Mouse (Mus musculus) T-helper 2 cell (primary cell): ENCODE measurements around the gene Prr5.
"Not testable (repeated sequence)": the region's sequence is repeated elsewhere in the genome, so short reads cannot be mapped to it uniquely, and the experiment has no call there.

Experiments
- in situ Hi-C: fragments of 300-600 bp; cut with MboI, MseI; formaldehyde crosslinking; loops from one replicate; pipeline ENCODE4 v1.15.1; 2025; ENCODE audit warnings: high pct_unique_total_duplicates

Prr5 gene

DNA sequence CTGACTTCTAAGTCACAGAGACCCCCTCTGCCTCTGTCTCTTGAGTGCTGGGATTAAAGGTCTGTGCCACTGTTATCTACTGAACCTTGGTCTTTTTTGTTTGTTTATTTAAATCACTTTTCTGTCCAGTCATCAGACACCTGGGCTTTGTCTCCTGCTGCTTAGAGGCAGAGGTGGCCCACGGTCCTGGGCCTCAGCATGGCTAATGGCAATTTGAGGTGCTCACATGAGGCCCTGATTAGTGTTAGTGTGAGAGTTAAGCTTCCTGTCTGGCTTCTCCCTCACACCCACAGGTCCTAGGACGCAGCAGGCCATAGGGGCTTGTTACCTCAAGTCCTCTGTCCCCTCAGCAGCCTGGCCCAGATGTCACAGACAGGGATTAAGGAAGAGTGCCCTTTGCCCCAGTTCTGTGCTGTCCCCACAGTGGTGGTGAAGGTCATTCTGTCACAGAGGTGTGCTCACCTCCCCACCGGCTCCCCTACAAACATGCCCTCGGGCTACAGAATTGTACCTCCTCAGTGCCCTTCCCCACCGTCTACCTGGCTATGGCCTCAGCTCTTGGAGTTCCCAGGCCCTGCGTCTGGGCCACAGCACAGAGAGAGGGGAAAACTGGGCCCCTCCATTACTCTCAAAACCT is 37.7 kb downstream of the Prr5 start:
- in situ Hi-C loops, result no loop called here

- in situ Hi-C loops, result no loop called here
These were observed 43.4 kb downstream of the Prr5 start for GRCm38 (mm10) chr15:84712566-84713405.

- in situ Hi-C loops, result no loop called here
These were observed 45.3 kb downstream of the Prr5 start for GRCm38 (mm10) chr15:84714730-84715129.

DNA sequence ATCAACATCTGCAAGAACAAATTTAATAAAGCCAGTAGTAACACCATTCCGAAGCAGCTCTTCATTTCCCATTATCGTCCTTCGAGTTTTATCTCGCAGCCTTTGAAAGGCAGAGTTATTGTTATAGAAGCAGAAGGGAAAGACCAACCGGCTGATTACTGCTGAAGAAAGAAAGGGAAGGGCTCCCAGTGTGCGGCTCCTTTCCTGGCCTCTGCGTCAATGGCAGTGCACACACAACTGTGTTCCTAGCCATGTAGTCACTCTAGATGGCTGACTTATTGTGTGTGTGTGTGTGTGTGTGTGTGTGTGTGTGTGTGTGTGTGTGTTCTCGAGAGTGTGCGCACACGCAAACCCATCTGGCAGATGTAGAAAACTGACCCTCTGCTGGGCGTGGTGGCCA is 45.7 kb downstream of the Prr5 start:
- in situ Hi-C loops, result no loop called here

GRCm38 (mm10) chr15:84717570-84718270 is 48.3 kb downstream of the Prr5 start:
- in situ Hi-C loops, result not testable (repeated sequence)

GRCm38 (mm10) chr15:84718785-84719184 is 49.4 kb downstream of the Prr5 start:
- in situ Hi-C loops, result no loop called here

DNA sequence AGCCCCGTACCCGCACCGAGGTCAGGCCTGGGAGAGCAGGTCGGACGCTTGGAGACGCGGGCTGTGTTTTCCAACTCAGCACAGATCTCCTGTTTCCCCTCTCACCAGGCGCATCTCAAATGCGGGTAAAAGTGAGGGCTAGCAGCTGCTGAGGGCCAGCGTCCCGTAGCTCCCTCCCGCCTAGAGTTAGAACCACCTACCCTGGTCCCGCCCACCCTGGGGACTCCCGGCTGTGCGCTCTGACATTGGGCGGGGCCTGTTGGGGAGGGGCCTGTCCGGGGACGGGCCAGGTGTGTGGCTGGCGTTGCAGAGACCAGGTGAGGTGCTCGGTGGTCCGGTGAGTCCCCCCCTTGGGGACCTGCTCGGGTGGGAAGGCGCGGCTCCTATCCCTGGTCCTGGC is 50.4 kb downstream of the Prr5 start, which contains the start of gene Arhgap8:
Gene Arhgap8 (plus strand): TSS at position 262 of the 400 bp plus-strand sequence.
- in situ Hi-C loops, result no loop called here

DNA sequence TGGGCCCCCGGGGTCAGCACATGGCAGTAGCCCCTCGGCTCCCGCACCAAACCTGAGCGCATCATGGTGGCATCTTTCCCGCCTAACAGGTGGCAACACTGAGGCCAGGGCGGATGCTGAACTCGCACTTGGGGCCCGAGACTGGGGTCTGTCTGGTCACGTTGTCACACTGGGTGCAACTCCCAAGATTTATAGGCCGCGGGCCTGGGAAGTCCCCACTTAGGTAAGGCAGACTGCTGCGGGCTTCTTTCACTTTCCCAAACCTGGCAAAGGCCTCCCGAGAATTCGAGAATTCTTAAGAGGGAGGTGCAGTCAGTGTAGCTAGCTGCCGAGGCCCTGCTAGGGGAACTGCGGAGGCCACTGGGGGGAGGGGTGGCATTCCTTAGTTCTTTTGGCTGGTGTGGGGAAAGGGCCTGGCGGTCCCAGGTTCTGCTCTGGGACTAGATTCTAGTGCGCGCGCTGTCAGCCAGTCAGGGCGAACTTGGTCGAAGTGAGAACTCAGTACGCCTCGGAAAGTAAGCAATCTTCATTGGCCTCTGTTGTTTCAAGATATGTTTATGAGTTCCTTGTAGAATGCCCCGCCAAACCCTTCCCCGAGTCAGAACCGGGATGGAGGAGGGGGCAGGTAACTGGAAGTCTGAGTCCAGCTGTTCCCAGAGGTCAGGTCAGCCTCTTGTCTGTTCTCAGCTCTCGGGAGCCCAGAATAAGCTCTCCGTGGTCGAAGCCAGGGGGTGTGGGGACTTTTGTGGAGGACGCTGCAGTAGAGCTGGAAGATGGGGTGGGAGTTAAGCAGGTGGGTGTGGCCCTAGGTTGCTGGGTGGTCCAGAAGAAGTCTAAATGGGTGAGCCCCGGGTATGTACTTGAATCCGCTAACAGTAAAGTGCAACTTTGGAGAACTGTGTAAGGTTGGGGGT is 51.1 kb downstream of the Prr5 start:
- in situ Hi-C loops, result no loop called here

- in situ Hi-C loops, result not testable (repeated sequence)
These were observed 54.2 kb downstream of the Prr5 start for GRCm38 (mm10) chr15:84723656-84724055.

DNA sequence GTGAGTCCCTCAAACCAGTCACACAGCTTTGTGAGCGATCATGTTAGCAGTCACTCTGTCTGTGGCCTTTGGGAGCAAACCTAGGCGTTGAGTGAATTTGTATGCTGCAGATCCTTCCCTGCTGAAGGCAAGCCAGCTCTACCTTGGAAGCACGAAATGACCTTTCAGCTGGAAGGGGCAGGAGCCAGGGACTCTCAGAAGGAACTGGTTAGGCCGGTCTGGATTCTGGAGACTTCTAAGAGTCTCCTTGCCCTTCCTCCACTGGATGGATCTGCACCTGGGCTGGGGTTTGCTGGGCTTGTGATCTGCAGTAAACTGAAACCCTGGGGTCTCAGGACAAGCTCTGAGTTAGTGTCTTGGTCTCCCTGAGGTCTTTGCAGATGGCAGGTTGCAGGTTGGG is 54.8 kb downstream of the Prr5 start:
- in situ Hi-C loops, result no loop called here

DNA sequence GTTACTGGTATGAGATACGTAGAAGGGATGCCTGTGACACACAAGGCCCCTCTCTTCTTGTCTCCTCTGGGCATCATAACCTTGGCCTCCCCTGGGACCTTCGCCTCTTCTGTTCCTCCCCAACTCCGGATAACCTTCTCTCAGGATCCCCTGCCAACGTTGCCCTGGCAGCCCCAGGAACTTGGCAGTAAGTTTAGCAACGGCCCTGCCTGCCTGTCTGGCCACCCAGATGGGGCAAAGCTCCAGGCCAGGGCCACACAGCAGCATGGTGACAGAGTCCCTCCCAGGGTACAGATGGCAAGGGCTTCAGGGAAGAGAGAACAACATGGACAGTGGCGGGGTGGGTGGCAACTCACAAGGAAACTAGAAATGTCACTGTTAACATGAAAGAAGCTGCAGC is 60.3 kb downstream of the Prr5 start:
- in situ Hi-C loops, result no loop called here

- in situ Hi-C loops, result no loop called here
These were observed 61.5 kb downstream of the Prr5 start for GRCm38 (mm10) chr15:84730893-84731292.

DNA sequence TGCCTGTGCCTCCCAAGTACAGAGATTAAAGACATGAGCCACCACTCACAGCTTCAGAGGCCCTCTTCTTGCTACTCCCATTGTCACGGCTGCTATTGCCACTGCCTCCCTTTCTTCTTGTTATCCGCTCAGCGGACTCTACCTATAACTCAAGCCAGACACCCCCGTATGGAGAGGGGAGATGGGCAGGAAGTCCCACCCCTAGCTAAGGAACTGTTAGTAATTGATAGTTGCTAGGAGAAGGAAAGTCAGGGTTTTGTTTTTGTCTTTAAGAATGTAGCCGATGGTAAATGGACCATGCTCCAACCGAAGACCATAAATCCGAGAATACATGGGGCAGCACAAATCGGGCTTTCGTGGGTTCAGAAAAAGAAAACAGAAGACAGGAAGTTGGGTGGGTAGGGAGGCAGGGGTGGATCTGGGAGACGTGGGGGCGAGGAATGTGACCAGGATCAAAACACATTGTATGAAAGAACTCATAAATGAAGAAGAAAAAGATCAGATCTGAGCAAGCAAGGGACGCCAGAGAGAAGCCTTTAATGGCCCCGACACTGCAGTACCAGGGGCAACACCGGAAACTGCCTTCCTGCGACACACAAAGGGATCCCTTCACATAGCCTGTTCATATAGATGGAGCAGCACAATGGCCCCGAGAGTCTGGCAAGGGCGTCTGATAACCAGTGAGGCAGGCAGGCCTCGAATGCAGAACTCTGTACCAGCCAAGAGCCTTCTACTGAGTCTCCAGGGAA is 62.4 kb downstream of the Prr5 start:
- in situ Hi-C loops, result no loop called here

DNA sequence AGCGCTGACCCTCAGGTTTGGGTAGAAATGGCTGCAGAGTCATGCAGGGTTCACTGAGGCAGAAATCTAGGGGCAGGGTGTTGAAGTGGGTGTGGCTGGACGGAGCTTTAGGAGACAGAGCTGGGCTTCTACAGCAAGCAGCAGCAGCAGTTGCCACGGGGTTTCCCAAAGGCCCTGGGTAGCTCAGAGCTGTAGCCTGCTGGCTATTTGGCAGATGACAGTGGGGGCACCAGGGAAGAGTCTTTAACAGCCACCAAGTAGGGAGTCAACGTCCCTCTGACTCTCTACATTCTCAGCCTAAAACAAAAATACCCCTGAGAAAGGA is 63.0 kb downstream of the Prr5 start:
- in situ Hi-C loops, result no loop called here

- in situ Hi-C loops, result no loop called here
These were observed 67.0 kb downstream of the Prr5 start for GRCm38 (mm10) chr15:84736346-84736993.

DNA sequence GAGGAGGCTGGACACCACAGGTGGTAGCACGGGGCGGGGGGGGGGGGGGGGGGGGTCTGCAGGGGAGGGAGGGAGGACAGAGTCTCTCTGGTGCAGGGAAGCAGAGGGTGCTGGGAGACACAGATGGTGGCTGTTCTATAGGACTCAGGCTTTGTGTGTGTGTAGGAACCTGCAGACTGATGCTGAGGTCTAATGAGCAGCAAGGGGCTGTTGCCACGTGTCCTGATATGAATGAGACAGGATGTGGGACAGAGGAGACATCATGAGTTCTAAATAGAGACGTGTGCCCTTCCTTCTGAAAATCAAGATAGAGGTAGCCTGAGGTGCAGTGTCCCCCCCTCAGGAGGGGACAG is 67.5 kb downstream of the Prr5 start:
- in situ Hi-C loops, result no loop called here

DNA sequence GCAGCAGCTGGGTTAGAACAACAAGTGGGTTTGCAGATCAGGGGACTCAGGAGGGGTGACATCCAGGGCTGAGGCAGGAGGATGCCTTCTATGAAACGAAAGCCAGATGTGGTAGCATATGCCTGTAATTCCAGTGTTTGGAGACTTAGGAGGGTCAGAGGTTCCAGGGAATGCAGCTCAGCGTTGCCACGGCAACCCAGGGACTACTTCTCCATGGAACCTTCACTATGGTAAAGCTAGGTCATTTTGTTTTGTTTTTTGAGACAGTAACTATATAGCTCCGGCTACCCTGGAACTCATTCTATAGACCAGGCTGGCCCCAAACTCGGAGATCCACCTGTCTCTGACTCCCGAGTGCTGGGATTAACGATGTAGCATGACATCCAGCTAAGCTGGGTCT is 68.8 kb downstream of the Prr5 start:
- in situ Hi-C loops, result no loop called here

DNA sequence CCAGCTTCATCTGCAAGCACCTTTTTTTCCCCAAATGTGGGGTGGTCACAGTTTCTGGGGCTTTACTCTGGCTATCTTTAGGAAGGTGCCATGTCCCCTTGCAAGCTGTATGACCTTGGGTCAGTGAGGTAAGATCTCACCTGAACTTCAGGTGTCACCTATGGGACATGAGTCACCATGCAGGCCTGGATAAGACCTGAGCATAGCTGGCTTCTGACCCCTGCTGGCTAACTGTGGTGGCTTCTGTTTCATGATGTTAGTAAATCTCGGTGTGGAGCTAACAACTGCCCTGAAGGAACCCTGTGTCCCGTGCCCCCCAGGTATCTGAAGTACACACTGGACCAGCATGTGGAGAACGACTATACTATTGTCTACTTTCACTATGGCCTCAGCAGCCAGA is 72.2 kb downstream of the Prr5 start:
- in situ Hi-C loops, result no loop called here

DNA sequence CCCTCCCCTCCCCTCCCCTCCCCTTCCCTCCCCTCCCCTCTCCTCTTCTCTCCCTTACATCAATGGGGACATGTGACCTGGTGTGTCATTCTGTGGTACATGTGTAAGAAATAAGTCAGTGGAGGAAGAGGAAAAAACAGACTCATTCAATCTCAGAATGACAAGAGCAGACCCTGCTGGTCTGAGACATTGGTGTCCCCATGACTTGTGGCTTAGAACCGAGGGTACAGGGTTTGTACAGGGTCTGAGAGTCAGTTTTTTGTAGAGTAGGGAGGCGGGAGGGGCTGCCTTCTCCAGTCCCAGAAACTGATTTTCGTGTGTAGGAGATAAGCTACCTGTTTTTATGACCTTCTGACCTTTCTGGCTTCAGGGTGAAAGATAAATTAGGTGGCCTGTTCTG is 73.9 kb downstream of the Prr5 start:
- in situ Hi-C loops, result no loop called here

DNA sequence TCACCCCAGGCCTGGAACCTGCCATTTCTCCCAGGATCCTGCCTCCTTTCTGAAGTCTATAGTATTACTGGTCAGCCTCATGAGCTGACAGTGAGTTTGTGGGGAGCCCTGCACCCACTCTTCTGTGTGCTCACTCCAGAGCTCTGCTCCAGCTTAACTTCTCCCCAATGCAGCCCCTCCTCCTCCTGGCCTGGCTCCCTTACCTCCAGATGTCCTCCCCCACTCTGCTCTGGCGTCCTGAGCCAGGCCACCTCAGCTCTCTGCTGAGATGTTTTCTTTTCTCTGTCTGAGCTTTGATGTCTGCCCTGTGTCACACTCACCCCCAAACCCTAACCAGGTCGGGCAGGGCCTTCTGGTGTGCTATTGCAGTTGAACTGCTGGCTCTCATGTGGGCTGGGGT is 74.9 kb downstream of the Prr5 start:
- in situ Hi-C loops, result no loop called here

DNA sequence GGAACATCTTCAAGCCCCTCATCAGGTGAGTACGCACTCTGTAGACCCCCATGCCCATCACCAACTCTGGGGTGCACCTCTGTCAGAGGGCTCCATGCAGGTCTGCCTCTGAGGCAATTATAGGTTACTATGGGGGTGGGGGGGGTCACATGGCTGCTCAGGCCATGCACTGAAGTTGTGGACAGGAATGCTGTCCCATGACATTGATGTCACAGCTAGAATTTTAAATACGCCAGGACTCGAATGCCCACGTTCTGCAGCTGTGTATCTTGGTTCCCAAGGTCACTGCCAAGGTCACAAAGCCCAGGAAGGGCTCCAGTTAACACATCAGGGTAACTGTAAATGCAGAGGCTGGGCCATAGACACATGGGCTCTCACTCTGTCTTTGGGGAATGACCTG is 76.4 kb downstream of the Prr5 start:
- in situ Hi-C loops, result no loop called here
